Mouse (Mus musculus): ENCODE measurements at regions not wholly inside any gene's neighbourhood (a gene's known extent, or its start where the extent isn't known, plus 50 kb on each side); places are given as distances from the start of the nearest gene placed in this dataset.

GRCm38 (mm10) chr10:37995691-37996445, 825.7 kb downstream of the Rfpl4b start:
- Histone ChIP-seq H3K9ac (ENCODE audit: low read depth, poor library complexity, severe bottlenecking) (no peak overlapping the region), H3K4me3 (ENCODE audit: low read depth, low read length) (no peak overlapping the region), H3K4me1 (ENCODE audit: control insufficient read depth, insufficient read depth, low read length) (no peaks in the 10 kb centered on the region), H3K9me3 (replicated peaks; ENCODE audit: control insufficient read depth, insufficient read depth, low read length, poor library complexity, severe bottlenecking) (0 out of 2 replicates have a peak, but pooled peaks cover under 1% of the 10 kb centered on the region), H3K36me3 (ENCODE audit: control insufficient read depth, insufficient read depth, low read length, poor library complexity, severe bottlenecking) (no peaks in the 10 kb centered on the region), H3K27me3 (ENCODE audit: control insufficient read depth, insufficient read depth, low read length, poor library complexity, severe bottlenecking) (no peaks in the 10 kb centered on the region), H3K27ac (ENCODE audit: insufficient read depth, low read length) (no peak overlapping the region)
- no peak for TF ChIP-seq POLR2A (IDR thresholded peaks at IDR 0.05; ENCODE audit: insufficient read depth, low read length)
- no peak for TF ChIP-seq EP300 (IDR thresholded peaks at IDR 0.05; ENCODE audit: insufficient read depth, low read depth, low read length)
- TF ChIP-seq CTCF (IDR thresholded peaks at IDR 0.05; ENCODE audit: low read depth, low read length): no peak

GRCm38 (mm10) chr10:37988297-37989263, 833.0 kb downstream of the Rfpl4b start:
- Histone ChIP-seq H3K27me3 (ENCODE audit: control insufficient read depth, insufficient read depth, low read length, poor library complexity, severe bottlenecking) (no peaks in the 10 kb centered on the region), H3K27ac (ENCODE audit: insufficient read depth, low read length) (no peak overlapping the region), H3K4me3 (ENCODE audit: low read depth, low read length) (no peak overlapping the region), H3K36me3 (ENCODE audit: control insufficient read depth, insufficient read depth, low read length, poor library complexity, severe bottlenecking) (no peaks in the 10 kb centered on the region), H3K9me3 (replicated peaks; ENCODE audit: control insufficient read depth, insufficient read depth, low read length, poor library complexity, severe bottlenecking) (peaks cover 3% of the 10 kb centered on the region; the same call in 1 of the 2 replicates), H3K4me1 (ENCODE audit: control insufficient read depth, insufficient read depth, low read length) (no peaks in the 10 kb centered on the region), H3K9ac (ENCODE audit: low read depth, poor library complexity, severe bottlenecking) (no peak overlapping the region)
- TF ChIP-seq CTCF (IDR thresholded peaks at IDR 0.05; ENCODE audit: low read depth, low read length) (no peak), POLR2A (IDR thresholded peaks at IDR 0.05; ENCODE audit: insufficient read depth, low read length) (no peak), EP300 (IDR thresholded peaks at IDR 0.05; ENCODE audit: insufficient read depth, low read depth, low read length) (no peak)

GRCm38 (mm10) chr10:37978899-37979539, 840.3 kb upstream of the Marcks start:
- Histone ChIP-seq H3K27ac (ENCODE audit: insufficient read depth, low read length) (no peak overlapping the region), H3K36me3 (ENCODE audit: control insufficient read depth, insufficient read depth, low read length, poor library complexity, severe bottlenecking) (no peaks in the 10 kb centered on the region), H3K9me3 (replicated peaks; ENCODE audit: control insufficient read depth, insufficient read depth, low read length, poor library complexity, severe bottlenecking) (no peaks in the 10 kb centered on the region), H3K4me1 (ENCODE audit: control insufficient read depth, insufficient read depth, low read length) (no peaks in the 10 kb centered on the region), H3K4me3 (ENCODE audit: low read depth, low read length) (no peak overlapping the region), H3K27me3 (ENCODE audit: control insufficient read depth, insufficient read depth, low read length, poor library complexity, severe bottlenecking) (no peaks in the 10 kb centered on the region), H3K9ac (ENCODE audit: low read depth, poor library complexity, severe bottlenecking) (no peak overlapping the region)
- TF ChIP-seq CTCF (IDR thresholded peaks at IDR 0.05; ENCODE audit: low read depth, low read length) (no peak), POLR2A (IDR thresholded peaks at IDR 0.05; ENCODE audit: insufficient read depth, low read length) (no peak), EP300 (IDR thresholded peaks at IDR 0.05; ENCODE audit: insufficient read depth, low read depth, low read length) (no peak)

- H3K9ac ChIP-seq (ENCODE audit: low read depth, poor library complexity, severe bottlenecking): no peak overlapping the region
- H3K4me1 ChIP-seq (ENCODE audit: control insufficient read depth, insufficient read depth, low read length): no peaks in the 10 kb centered on the region
- H3K27ac ChIP-seq (ENCODE audit: insufficient read depth, low read length): no peak overlapping the region
- no peaks in the 10 kb centered on the region for H3K9me3 ChIP-seq (replicated peaks; ENCODE audit: control insufficient read depth, insufficient read depth, low read length, poor library complexity, severe bottlenecking)
- H3K4me3 ChIP-seq (ENCODE audit: low read depth, low read length): no peak overlapping the region
- H3K27me3 ChIP-seq (ENCODE audit: control insufficient read depth, insufficient read depth, low read length, poor library complexity, severe bottlenecking): no peaks in the 10 kb centered on the region
- H3K36me3 ChIP-seq (ENCODE audit: control insufficient read depth, insufficient read depth, low read length, poor library complexity, severe bottlenecking): no peaks in the 10 kb centered on the region
- no peak for TF ChIP-seq CTCF (IDR thresholded peaks at IDR 0.05; ENCODE audit: low read depth, low read length)
- no peak for TF ChIP-seq POLR2A (IDR thresholded peaks at IDR 0.05; ENCODE audit: insufficient read depth, low read length)
Measured at GRCm38 (mm10) chr10:37960051-37960450, 821.3 kb upstream of the Marcks start.

GRCm38 (mm10) chr10:37914780-37915179, 776.1 kb upstream of the Marcks start:
- Histone ChIP-seq H3K4me1 (ENCODE audit: control insufficient read depth, insufficient read depth, low read length) (no peaks in the 10 kb centered on the region), H3K9me3 (replicated peaks; ENCODE audit: control insufficient read depth, insufficient read depth, low read length, poor library complexity, severe bottlenecking) (no peaks in the 10 kb centered on the region), H3K36me3 (ENCODE audit: control insufficient read depth, insufficient read depth, low read length, poor library complexity, severe bottlenecking) (no peaks in the 10 kb centered on the region), H3K27ac (ENCODE audit: insufficient read depth, low read length) (no peak overlapping the region), H3K9ac (ENCODE audit: low read depth, poor library complexity, severe bottlenecking) (no peak overlapping the region), H3K4me3 (ENCODE audit: low read depth, low read length) (no peak overlapping the region), H3K27me3 (ENCODE audit: control insufficient read depth, insufficient read depth, low read length, poor library complexity, severe bottlenecking) (no peaks in the 10 kb centered on the region)
- TF ChIP-seq POLR2A (IDR thresholded peaks at IDR 0.05; ENCODE audit: insufficient read depth, low read length): no peak
- TF ChIP-seq EP300 (IDR thresholded peaks at IDR 0.05; ENCODE audit: insufficient read depth, low read depth, low read length): no peak
- TF ChIP-seq CTCF (IDR thresholded peaks at IDR 0.05; ENCODE audit: low read depth, low read length): no peak

All from ES-Bruce4 (cell line).